Mouse (Mus musculus) forebrain, embryonic 16.5 days (tissue): Measurements from ENCODE around the gene Snrpg. TPM values are rescaled to one million over a fixed set of nuclear protein-coding genes. Genes with fewer than 3 reads are reported as not detected.

ENCODE experiments used
- ATAC-seq: fragments of 200-750 bp; cut with Nextera tagmentation; 2 replicates; pipeline ENCODE4 v1.8.0; 2017; ENCODE audit warnings: mild to moderate bottlenecking, moderate library complexity
- H3K27ac ChIP-seq: fragments of 300-500 bp; sonication (generic); 2 replicates; pipeline ENCODE4 v1.5.1; 2014; ENCODE audit warnings: low read length, control low read depth
- H3K27me3 ChIP-seq: fragments of 300-500 bp; sonication (generic); replicated peaks from 2 replicates; pipeline ENCODE4 v1.6.1; 2014; ENCODE audit warnings: low read length; ENCODE audit not compliant: control insufficient read depth, insufficient read depth
- H3K36me3 ChIP-seq: fragments of 300-500 bp; sonication (generic); 2 replicates; pipeline ENCODE4 v1.6.1; 2014; ENCODE audit not compliant: control insufficient read depth, insufficient read depth
- H3K4me1 ChIP-seq: fragments of 300-500 bp; sonication (generic); replicated peaks from 2 replicates; pipeline ENCODE4 v1.6.1; 2014; ENCODE audit warnings: low read length; ENCODE audit not compliant: control insufficient read depth, insufficient read depth
- H3K4me2 ChIP-seq: fragments of 300-500 bp; sonication (generic); 2 replicates; pipeline ENCODE4 v1.6.1; 2014; ENCODE audit warnings: mild to moderate bottlenecking, low read length, control low read depth
- H3K4me3 ChIP-seq: fragments of 300-500 bp; sonication (generic); replicated peaks from 2 replicates; pipeline ENCODE4 v1.5.1; 2014; ENCODE audit warnings: mild to moderate bottlenecking, low read length, control low read depth
- H3K9ac ChIP-seq: fragments of 300-500 bp; sonication (generic); replicated peaks from 2 replicates; pipeline ENCODE4 v1.6.1; 2014; ENCODE audit warnings: low read depth, low read length, control low read depth
- H3K9me3 ChIP-seq: fragments of 300-500 bp; sonication (generic); 2 replicates; pipeline ENCODE4 v1.6.1; 2016; ENCODE audit warnings: low read length; ENCODE audit not compliant: control insufficient read depth
- WGBS: fragments of 180-500 bp; shearing (Covaris S2); extraction: QIAGEN DNeasy Blood & Tissue Kit; methylation state at CpG from one replicate; pipeline ENCODE4 v1.1.7; 2014; 5-methylcytosine and 5-hydroxymethylcytosine counted together
- polyA plus RNA-seq: library from polyadenylated mRNA; unstranded; fragments of >200 nt; fragmentation: Nextera tagmentation; extraction: Ambion mirVana; gene quantifications from 2 replicates; pipeline ENCODE4 v1.2.1, GENCODE M21; 2015

Gene Snrpg
- polyA plus RNA-seq, 1 experiment from 2014 or later: 420 TPM

DNA sequence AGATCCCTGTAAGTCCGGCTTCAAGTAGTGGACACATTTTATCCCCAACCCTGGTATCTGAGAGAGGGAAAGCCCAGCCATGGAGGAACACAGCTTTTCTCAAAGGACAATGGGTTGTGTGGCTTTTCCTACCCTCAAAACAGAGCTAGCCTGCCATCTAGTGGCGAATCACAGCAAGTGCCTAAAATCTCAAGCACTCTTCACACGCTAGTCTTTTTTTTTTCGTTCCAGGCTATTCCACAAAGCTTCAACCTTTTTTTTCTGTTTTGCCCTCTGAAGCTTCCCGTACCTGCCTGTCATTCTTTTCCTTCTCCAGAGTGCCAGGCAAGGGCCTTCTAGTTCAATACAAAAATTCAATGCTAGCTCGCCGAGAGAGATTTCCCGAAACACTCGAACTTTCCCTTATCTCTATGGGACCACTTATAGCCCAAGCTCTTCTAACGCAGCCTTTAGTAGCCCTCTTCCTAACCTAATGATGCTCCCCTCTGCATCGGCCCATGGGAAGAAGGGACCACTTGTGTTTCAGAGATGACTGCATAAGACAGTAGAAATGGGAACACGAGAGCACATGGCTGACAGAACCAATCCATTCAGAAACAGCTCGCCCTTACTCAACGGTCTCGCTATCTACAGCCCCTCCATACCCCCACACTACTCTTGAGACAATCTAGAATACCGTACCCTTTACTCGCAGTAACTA lies 6.5 kb upstream of the Snrpg start:
- Histone ChIP-seq H3K36me3 (no peaks in the 10 kb centered on the region), H3K9ac (peak overlapping the region; percentile 83), H3K27ac (peak overlapping the region; percentile 86), H3K4me1 (peaks cover 14% of the 10 kb centered on the region), H3K4me2 (peak overlapping the region; percentile 89), H3K9me3 (no peaks in the 10 kb centered on the region), H3K4me3 (peak overlapping the region; percentile 70), H3K27me3 (no peaks in the 10 kb centered on the region)
- ATAC-seq: peak; percentile 55
- WGBS: 1% methylated on average over 17 of the region's 17 CpGs

DNA sequence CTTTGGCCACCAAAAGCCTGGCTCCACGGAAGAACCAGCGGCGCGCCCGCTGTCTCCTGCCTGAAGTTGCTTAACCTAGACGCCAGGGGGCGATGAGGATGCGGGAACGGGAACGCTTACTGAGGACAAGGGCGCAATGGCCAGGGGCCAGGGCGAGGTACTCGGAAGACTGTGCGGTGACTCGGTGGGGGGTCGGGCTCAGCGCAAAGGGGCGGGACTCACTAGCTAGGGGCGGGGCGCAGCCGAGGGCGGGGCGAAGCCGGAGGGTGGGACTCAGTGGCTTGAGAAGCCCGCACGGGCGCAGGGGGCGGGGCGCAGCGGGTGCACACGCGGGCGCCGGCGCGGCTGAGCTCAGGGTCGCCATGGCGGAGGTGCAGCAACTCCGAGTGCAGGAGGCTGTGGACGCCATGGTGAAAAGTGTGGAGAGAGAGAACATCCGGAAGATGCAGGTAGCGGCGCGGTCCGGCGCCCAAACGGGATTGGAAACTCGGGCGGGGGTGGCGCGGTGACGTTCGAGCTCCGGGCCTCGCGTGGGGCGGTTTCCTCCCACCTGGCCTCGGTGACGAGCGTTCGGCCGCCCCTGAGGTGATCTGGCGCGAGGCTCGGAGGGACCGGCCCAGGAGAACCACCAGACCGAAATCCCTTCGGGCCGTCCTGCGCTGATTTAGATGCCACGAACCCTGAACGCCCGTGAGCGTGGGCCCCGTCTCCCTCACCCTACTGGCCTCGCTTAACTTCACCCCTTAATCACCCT lies 5.6 kb upstream of the Snrpg start, which contains the start of gene Fam136a:
Gene Fam136a, plus strand, starts transcription at position 276 of the 754 bp plus-strand sequence.
- H3K9ac ChIP-seq: peak within 1 kb of the TSS; percentile 83
- WGBS: under 1% methylated on average over 76 of the region's 76 CpGs
- H3K27ac ChIP-seq: peak within 1 kb of the TSS; percentile 85
- ATAC-seq: peak; percentile 89
- H3K27me3 ChIP-seq: no peaks in the 10 kb centered on the region
- H3K9me3 ChIP-seq: no peaks in the 10 kb centered on the region
- H3K36me3 ChIP-seq: no peaks in the 10 kb centered on the region
- peak within 1 kb of the TSS; percentile 89 for H3K4me2 ChIP-seq
- peak within 1 kb of the TSS; percentile 70 for H3K4me3 ChIP-seq
- peaks cover 17% of the 10 kb centered on the region for H3K4me1 ChIP-seq

DNA sequence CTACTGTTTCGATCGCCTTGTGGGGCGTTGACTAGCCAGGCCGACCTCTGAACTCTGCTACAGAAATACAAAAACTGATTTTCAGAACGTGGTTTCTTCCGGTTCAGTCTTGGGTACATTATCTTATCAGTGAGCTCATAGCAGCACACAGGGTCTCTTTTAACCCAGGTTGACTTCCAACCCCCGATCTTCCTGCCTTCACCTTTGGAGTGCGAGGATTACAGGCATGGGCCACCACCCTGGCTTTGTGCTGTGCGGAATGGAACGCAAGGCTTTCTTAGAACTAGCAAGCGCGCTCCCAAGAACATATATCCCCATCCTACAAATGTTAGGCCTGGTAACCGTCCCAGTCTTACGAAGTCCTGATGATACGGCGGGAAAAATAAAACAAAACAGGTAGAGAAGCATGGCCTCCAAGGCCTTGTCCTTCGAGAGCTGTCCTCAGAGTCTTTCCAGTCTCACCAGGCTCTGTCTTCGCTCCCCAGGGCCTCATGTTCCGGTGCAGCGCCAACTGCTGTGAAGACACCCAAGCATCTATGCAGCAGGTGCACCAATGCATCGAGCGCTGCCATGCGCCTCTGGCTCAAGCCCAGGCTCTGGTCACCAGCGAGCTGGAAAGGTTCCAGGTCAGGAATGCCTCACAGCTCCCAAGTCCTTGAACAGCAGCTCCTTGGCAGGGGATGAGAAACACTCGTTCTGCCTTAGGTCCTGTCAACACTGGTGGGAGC lies 4.8 kb upstream of the Snrpg start:
- H3K4me1 ChIP-seq: peaks cover 22% of the 10 kb centered on the region
- peak overlapping the region; percentile 89 for H3K4me2 ChIP-seq
- no peaks in the 10 kb centered on the region for H3K36me3 ChIP-seq
- H3K27me3 ChIP-seq: no peaks in the 10 kb centered on the region
- 32% methylated on average over 25 of the region's 25 CpGs for WGBS
- 0 out of 2 replicates have a peak, but pooled peaks have one; percentile 0 for ATAC-seq
- peak overlapping the region; percentile 70 for H3K4me3 ChIP-seq
- no peaks in the 10 kb centered on the region for H3K9me3 ChIP-seq
- peak overlapping the region; percentile 85 for H3K27ac ChIP-seq
- peak overlapping the region; percentile 83 for H3K9ac ChIP-seq

DNA sequence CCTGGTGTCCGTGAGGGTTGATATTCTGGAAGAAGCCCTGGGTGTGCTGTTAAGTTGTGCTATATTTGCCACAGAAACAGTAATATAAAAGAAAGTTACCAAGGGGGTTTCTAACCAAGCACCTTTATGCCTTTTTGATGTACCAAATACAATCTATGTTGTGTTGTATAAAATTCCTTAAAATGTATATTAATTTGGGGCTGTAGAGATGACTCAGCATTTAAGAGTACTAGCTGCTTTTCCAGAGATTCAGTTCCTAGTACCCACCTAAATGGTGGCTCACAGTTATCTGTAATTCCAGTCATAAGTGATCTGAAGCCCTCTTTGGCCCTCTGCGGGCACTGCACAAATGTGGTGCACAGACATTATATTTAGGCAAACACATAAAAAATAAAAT lies 4.3 kb upstream of the Snrpg start:
- H3K27me3 ChIP-seq: no peaks in the 10 kb centered on the region
- peaks cover 22% of the 10 kb centered on the region for H3K4me1 ChIP-seq
- peak overlapping the region; percentile 70; the same call in 1 of the 2 replicates for H3K4me3 ChIP-seq
- H3K9me3 ChIP-seq: no peaks in the 10 kb centered on the region
- H3K4me2 ChIP-seq: peak overlapping the region; percentile 89
- no peak overlapping the region for H3K9ac ChIP-seq
- WGBS: 54% methylated on average over 2 of the region's 2 CpGs
- H3K27ac ChIP-seq: no peak overlapping the region
- no peak for ATAC-seq
- H3K36me3 ChIP-seq: no peaks in the 10 kb centered on the region

DNA sequence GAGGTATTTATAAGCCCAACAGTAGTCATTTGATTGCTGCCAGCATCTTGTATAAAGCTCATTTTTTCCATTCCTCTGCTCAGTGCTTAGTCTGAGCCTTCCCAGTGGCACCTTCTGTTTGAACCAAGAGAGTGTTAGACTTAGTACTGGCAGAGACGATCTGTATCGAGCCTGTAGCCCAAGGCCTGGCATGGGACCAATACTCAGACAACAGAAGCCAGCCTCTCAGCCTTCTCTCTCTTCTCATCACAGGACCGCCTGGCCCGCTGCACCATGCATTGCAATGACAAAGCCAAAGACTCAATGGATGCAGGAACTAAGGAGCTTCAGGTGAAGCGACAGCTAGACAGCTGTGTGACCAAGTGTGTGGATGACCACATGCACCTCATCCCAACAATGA lies 2.6 kb upstream of the Snrpg start:
- no peak for ATAC-seq
- Histone ChIP-seq H3K27me3 (no peaks in the 10 kb centered on the region), H3K4me3 (no peak overlapping the region), H3K4me1 (peaks cover 34% of the 10 kb centered on the region), H3K36me3 (no peaks in the 10 kb centered on the region), H3K9me3 (no peaks in the 10 kb centered on the region), H3K4me2 (no peak overlapping the region), H3K27ac (no peak overlapping the region), H3K9ac (no peak overlapping the region)
- 67% methylated on average over 5 of the region's 5 CpGs for WGBS

DNA sequence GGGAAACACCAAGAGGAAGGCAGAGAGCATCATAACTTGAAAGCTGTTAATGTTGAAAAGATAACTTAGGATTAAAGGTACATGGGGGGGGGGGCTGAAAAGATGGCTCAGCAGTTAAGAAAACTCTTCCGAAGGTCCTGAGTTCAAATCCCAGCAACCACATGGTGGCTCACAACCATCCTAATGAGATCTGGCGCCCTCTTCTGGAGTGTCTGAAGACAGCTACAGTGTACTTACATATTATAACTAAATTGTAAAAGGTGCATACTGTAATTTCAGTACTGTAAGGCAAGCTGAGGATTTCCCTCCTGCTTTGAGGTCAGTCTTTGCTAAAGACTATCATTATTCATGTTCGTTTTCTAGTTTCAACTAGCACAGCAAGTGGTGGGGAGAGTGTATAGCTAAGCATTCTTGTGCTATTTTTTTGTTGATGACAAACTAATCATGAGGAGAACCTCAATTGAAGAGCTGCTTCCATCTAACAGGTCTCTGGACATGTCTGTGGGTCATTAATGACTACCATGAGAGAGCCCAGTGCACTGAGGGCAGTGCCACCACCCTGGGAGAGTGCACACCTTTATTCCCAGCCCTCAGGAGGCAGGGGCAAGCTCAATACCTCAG lies 901 bp upstream of the Snrpg start:
- Histone ChIP-seq H3K4me3 (no peak overlapping the region), H3K4me2 (peak overlapping the region; percentile 92), H3K27ac (peak overlapping the region; percentile 98), H3K4me1 (peaks cover 31% of the 10 kb centered on the region), H3K9me3 (no peaks in the 10 kb centered on the region), H3K36me3 (no peaks in the 10 kb centered on the region), H3K9ac (peak overlapping the region; percentile 56), H3K27me3 (no peaks in the 10 kb centered on the region)
- 63% methylated on average over 3 of the region's 3 CpGs for WGBS
- ATAC-seq: no peak

DNA sequence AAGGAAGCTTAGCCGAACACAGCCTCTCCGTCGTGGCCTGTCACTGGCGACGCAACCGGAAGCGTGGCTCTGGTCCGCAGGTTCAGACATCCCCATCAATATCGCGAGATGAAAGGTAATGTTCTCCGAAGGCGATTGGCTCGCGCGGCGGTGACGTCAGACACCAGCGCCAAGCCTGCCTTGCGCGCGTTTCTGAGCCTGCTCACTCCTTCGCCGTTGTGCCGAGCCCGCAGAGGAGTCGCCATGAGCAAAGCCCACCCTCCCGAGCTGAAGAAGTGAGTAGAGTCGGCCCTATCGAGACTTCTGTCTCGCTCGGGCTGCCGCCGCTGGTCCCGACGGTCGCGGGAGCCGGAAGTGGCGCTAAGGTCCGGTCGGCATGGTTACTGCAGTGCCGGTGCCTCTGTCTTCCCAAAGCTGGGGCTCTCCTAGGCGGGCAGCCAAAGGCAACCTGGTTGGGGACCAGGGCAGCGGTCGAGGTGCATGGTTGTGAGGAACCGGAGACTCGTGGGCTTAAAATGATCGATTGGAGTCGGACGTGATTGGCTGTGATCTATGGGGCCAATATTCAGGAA lies 322 bp downstream of the Snrpg start:
- H3K4me1 ChIP-seq: peaks cover 24% of the 10 kb centered on the region
- no peaks in the 10 kb centered on the region for H3K36me3 ChIP-seq
- H3K9ac ChIP-seq: peak overlapping the region; percentile 56
- under 1% methylated on average over 50 of the region's 50 CpGs for WGBS
- H3K27ac ChIP-seq: peak overlapping the region; percentile 98
- peak; percentile 98 for ATAC-seq
- no peaks in the 10 kb centered on the region for H3K27me3 ChIP-seq
- peak overlapping the region; percentile 92 for H3K4me2 ChIP-seq
- peak overlapping the region; percentile 57 for H3K4me3 ChIP-seq
- no peaks in the 10 kb centered on the region for H3K9me3 ChIP-seq

DNA sequence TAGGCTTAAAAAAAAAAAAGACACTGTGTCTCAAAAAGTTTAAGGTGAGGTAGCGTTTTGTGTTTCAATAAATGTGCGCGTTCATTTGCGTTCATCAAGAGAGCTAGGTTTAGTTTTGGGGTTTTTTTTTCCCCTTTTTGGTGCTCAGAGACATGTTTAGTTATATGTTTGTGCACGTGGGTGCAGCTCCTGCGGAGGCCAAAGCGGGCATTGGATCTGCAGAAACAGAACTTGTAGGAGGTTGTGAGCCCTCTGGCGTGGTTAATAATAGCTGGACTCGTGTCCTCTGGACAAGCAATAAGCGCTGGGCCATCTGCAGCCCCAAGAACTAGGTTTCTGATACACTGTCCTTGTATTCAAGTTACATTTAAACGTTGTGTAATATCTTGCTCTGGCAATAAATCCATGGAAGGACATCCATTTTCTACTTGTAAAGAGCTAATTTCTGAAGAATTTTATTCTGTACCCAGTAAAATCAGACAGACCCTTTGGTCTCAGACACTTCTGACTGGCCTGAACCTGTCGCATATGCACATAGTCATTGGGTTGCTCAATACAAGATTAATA lies 929 bp downstream of the Snrpg start:
- Histone ChIP-seq H3K4me2 (peak overlapping the region; percentile 84), H3K9me3 (no peaks in the 10 kb centered on the region), H3K36me3 (peaks cover 5% of the 10 kb centered on the region), H3K4me1 (peaks cover 21% of the 10 kb centered on the region), H3K27me3 (no peaks in the 10 kb centered on the region), H3K9ac (peak overlapping the region; percentile 56), H3K4me3 (peak overlapping the region; percentile 57), H3K27ac (no peak overlapping the region; the same call in 1 of the 2 replicates)
- no peak for ATAC-seq
- 4% methylated on average over 12 of the region's 12 CpGs for WGBS
